Mouse (Mus musculus) liver, embryonic 14 days (tissue): ENCODE data around the gene Gucy2g. TPM values are rescaled to one million over a fixed set of nuclear protein-coding genes. Genes with fewer than 3 reads are reported as not detected.

Experiments
- polyA plus RNA-seq: library from polyadenylated mRNA; depleted of rRNA; stranded (reverse); fragments of >200 nt; gene quantifications from 2 replicates; pipeline ENCODE4 v1.2.3, GENCODE M21; 2012; rRNA removed

The Gucy2g gene
- 0.02 and 0.03 TPM in 2 replicates for polyA plus RNA-seq

DNA sequence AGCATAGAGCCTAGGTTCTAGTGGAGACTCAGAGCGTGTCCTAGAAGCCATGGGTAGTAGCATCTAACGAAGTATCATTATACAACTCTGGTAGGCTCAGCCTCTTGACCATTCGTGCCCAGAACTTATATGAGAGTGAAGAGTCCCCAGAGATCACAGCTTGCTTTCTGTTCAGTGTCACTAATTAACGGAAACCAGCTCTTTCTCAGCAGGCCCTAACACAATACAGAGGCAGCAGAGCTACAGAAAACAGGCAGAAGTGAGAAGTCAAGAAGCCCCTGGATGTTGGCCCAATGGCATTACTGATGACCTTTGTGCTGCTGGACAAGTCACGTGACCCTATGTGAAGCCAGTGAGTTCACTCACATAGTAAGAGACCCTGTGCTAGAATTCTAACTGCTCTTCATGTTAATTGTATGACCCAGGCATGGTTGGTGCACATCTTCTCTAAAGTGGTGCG is at the start of gene Gucy2g:
Gucy2g (minus strand) TSS at position 51 of the 460 bp plus-strand sequence.

DNA sequence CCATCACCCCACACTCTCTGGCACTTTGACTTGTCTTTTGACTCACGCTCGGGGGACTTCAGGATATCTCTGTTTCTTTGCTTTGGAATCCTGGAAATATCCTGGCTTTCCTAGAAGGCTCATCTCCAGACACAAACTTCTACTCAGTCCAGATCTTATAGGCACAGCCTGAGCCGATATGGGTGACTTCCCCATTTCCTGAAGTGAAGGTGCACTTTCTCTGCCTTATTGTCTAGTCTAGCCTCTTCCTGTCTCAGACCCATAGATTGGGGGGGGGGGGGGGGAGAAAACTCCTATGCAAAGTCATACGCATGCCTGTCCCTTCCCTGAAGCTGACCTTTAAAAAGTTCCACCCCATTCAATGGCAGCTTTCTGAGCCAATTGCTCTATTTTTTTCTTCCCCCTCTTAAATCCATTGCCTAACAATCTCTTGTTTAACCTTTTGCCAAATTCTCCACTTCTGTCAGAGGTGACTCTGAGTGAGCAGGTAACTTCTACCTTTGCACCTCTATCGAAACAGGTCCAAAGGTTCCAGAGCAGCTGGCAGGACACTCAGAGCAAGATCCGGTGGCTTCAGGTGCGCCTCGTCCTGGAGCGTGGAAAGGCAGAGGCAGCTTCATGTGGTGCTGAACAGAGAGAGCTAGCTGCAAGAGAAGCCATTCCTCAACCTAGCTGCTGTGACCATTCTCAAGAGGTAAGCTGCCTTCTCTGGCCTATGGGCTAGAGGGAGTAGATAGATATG is 10.5 kb upstream of the Gucy2g start, which contains the start of gene Acsl5:
Acsl5 (plus strand) TSS at position 556 of the 742 bp plus-strand sequence.

DNA sequence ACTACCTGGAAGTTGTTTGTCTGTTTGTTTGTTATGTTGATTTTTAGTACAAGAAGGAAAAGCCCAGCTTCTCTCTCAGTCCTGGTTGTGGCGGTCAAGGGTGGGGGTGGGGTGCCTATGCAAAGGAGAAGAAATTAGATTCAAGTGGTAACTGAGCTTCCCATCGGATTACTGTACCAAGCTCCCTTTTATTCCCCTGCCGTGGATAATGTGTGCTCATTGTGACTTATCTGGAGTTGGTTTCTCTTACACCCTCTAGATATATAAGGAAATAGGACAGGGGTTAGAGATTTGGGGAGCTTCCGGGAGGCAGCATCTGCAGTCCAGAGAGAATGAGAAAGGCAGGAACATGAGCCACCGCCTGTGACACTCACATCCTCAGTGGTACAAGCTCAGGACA is 60.6 kb downstream of the Gucy2g start, which contains the start of gene Tectb:
Tectb (plus strand) TSS at position 301 of the 400 bp plus-strand sequence.

Other genes starting within 250 kb of the Gucy2g start
- gene Gpam, start 114.0 kb downstream of the Gucy2g start, polyA plus RNA-seq: 13.3 and 16.6 TPM in 2 replicates
- gene Tectb, start 60.5 kb downstream of the Gucy2g start, polyA plus RNA-seq: 0.02 and 0.03 TPM in 2 replicates
- gene Acsl5, start 10.7 kb upstream of the Gucy2g start, polyA plus RNA-seq: 52.3 and 65.1 TPM in 2 replicates
- gene Zdhhc6, start 74.8 kb upstream of the Gucy2g start, polyA plus RNA-seq: 12.9 and 16.1 TPM in 2 replicates
- gene Vti1a, start 75.1 kb upstream of the Gucy2g start, polyA plus RNA-seq: 7.4 and 8.1 TPM in 2 replicates